Mouse (Mus musculus) heart, adult 18-20 months (tissue): ENCODE measurements around the gene Vps53. TPM values are rescaled to one million over a fixed set of nuclear protein-coding genes. Genes with fewer than 3 reads are reported as not detected.

Experiments used
- DNase-seq, 2 experiments: peaks; one replicate each; pipeline ENCODE4 v3.0.0; 2021 to 2022; ENCODE audit warnings: mixed read lengths in 1 of 2
- total RNA-seq, 2 experiments: library from RNA; stranded (reverse); gene quantifications; 2 replicates each; pipeline ENCODE4 v1.2.3; 2021

Vps53 gene
- total RNA-seq, 2 experiments from 2014 or later, result 25.5 to 26.9 TPM

- DNase-seq, result no peak
Observed at GRCm38 (mm10) chr11:76059971-76060370, 119.5 kb downstream of the Vps53 start.

- DNase-seq, result peak in 1 of 2 experiments; percentile 22
Observed at GRCm38 (mm10) chr11:76056487-76056886, 123.0 kb downstream of the Vps53 start.

- no peak for DNase-seq
Observed at GRCm38 (mm10) chr11:76052496-76052895, 127.0 kb downstream of the Vps53 start.

- DNase-seq, result no peak
Observed at GRCm38 (mm10) chr11:76050967-76051512, 128.4 kb downstream of the Vps53 start.

- no peak for DNase-seq
Observed at GRCm38 (mm10) chr11:76050509-76050908, 128.9 kb downstream of the Vps53 start.

- DNase-seq, result peak; percentile 34 to 50
Observed at GRCm38 (mm10) chr11:76045367-76045766, 134.1 kb downstream of the Vps53 start.

- no peak for DNase-seq
Observed at GRCm38 (mm10) chr11:76044468-76044867, 135.0 kb downstream of the Vps53 start.

- DNase-seq, result peak; percentile 74 to 89
Observed at GRCm38 (mm10) chr11:76042882-76043281, 136.6 kb downstream of the Vps53 start.

- peak; percentile 47 to 65 for DNase-seq
Observed at GRCm38 (mm10) chr11:76042041-76042638, 137.3 kb downstream of the Vps53 start.

GRCm38 (mm10) chr11:76040761-76041376 is 138.6 kb downstream of the Vps53 start:
- no peak for DNase-seq

GRCm38 (mm10) chr11:76040106-76040505 is 139.3 kb downstream of the Vps53 start:
- DNase-seq, result no peak

GRCm38 (mm10) chr11:76039271-76040053 is 140.0 kb downstream of the Vps53 start:
- DNase-seq, result no peak

- DNase-seq, result peak in 1 of 2 experiments; percentile 61
Observed at GRCm38 (mm10) chr11:76037581-76038294, 141.7 kb downstream of the Vps53 start.

- DNase-seq, result no peak
Observed at GRCm38 (mm10) chr11:76035182-76035581, 144.3 kb downstream of the Vps53 start.

- no peak for DNase-seq
Observed at GRCm38 (mm10) chr11:76033836-76034235, 145.6 kb downstream of the Vps53 start.

- DNase-seq, result no peak
Observed at GRCm38 (mm10) chr11:76033359-76033758, 146.1 kb downstream of the Vps53 start.

GRCm38 (mm10) chr11:76028072-76028465 is 151.4 kb downstream of the Vps53 start:
- DNase-seq, result no peak

- DNase-seq, result peak; percentile 91 to 93
Observed at GRCm38 (mm10) chr11:76027139-76028071, 152.0 kb downstream of the Vps53 start, which contains the start of gene Rflnb. Gene Rflnb, minus strand, starts transcription at chr11:76027782.

GRCm38 (mm10) chr11:76026527-76027138 is 152.8 kb downstream of the Vps53 start:
- DNase-seq, result no peak

GRCm38 (mm10) chr11:76025080-76025583 is 154.3 kb downstream of the Vps53 start:
- no peak for DNase-seq
